Mouse (Mus musculus): ENCODE measurements at regions not wholly inside any gene's neighbourhood (a gene's known extent, or its start where the extent isn't known, plus 50 kb on each side); places are given as distances from the start of the nearest gene placed in this dataset.

DNA sequence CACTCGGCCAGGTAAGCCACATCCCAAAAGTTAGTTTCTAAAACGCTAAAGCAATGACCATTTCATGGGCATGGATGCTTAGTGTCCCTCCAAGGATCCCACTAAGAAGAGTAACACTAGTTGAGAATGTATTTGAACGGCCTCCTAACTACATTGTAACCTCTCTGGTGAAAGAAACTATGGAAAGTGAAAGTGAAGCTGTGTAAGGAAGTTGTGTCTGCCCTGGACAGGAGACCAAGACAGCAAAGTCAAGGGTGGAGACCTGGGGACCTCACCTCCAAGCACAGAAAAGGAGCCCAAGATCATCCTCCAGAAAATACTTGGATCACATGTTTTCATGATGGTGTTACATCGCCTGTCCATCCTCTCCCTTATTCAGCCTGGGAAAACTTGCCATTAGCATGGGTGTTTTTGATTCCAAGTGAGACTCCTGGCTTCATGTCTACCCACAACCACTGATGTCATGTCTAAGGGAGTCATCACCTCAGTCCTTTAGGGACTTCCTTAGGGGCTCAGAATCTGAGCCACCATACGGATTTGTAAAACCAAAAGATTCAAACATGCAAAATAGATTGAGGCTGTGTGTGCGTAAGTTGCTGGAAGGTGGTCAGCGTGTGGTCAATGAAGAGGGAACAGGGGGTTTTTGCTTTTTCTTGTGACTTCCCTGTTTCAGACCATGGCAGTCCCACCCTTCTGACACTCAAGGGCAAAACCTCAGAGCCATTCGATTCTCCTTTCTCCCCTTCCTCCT lies 62.4 kb upstream of the 1700016C15Rik start:
- DNase-seq (ENCODE audit: low read depth, low spot score) = no peak

DNA sequence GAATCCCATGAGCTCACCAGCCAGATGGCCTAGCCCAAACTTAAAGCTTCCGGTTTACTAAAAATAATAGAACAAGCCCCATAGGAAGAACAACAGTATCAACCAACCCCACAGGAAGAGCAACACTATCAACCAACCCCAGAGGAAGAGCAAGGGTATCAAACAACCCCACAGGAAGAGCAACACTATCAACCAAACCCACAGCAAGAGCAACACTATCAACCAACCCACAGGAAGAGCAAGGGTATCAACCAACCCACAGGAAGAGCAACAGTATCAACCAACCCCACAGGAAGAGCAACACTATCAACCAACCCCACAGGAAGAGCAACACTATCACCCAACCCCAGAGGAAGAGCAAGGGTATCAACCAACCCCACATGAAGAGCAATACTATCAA lies 59.0 kb upstream of the 1700016C15Rik start:
- no peak for DNase-seq (ENCODE audit: low read depth, low spot score)

DNA sequence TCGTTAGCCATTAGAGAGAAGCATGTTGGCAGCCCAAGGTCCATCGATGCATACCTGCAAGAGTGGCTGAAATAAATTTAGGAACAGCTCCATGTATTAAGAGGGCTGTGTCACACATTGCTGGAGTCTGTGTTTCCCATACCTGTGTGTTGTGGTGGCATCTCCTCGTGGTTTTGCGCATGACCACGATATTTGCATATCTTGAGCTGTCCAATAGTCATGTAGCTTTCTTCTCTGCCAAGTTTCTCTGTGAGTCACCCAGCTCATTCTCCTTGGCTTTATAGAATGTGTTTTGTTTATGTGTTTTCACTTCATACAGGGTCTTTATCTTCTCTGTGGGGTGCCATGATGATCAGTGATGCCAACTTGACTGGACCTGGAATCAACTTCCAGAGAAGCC lies 53.0 kb upstream of the 1700016C15Rik start:
- DNase-seq (ENCODE audit: low read depth, low spot score) = no peak

GRCm38 (mm10) chr1:177678832-177679231 lies 50.8 kb upstream of the 1700016C15Rik start:
- no peak for DNase-seq (ENCODE audit: low read depth, low spot score)

Data from mesoderm, embryonic 11.5 days (tissue).